Mouse (Mus musculus) cortical plate, adult 2 months (tissue): Measurements from ENCODE around the gene Ankrd13a. TPM values are rescaled to one million over a fixed set of nuclear protein-coding genes. Genes with fewer than 3 reads are reported as not detected.

Source experiments
- H3K27ac ChIP-seq: fragments of 200-500 bp; 2 replicates; pipeline ENCODE4 v1.5.1; 2012; ENCODE audit warnings: low read length, control low read depth, inconsistent platforms; ENCODE audit not compliant: insufficient read depth
- H3K4me1 ChIP-seq: fragments of 200-500 bp; 2 replicates; pipeline ENCODE4 v1.6.1; 2011; ENCODE audit warnings: low read length; ENCODE audit not compliant: control insufficient read depth, insufficient read depth
- H3K4me3 ChIP-seq: fragments of 200-500 bp; 2 replicates; pipeline ENCODE4 v1.5.1; 2011; ENCODE audit warnings: mild to moderate bottlenecking, low read length, control low read depth; ENCODE audit not compliant: insufficient read depth
- CTCF ChIP-seq: fragments of 200-500 bp; IDR thresholded peaks from 2 replicates; pipeline ENCODE4 v1.5.1; 2011; ENCODE audit warnings: mild to moderate bottlenecking, control low read depth, low read length; ENCODE audit not compliant: insufficient read depth; ENCODE audit errors: extremely low read depth
- POLR2A ChIP-seq: fragments of 200-500 bp; IDR thresholded peaks from 2 replicates; pipeline ENCODE4 v1.6.1; 2011; ENCODE audit warnings: mild to moderate bottlenecking, low read length, control low read depth; ENCODE audit not compliant: insufficient read depth; ENCODE audit errors: extremely low read depth
- polyA plus RNA-seq: library from polyadenylated mRNA; depleted of rRNA; stranded (reverse); fragments of >200 nt; gene quantifications from 2 replicates; pipeline ENCODE4 v1.2.3, GENCODE M21; 2012

The Ankrd13a gene
- polyA plus RNA-seq, 1 experiment = 38.5 TPM

DNA sequence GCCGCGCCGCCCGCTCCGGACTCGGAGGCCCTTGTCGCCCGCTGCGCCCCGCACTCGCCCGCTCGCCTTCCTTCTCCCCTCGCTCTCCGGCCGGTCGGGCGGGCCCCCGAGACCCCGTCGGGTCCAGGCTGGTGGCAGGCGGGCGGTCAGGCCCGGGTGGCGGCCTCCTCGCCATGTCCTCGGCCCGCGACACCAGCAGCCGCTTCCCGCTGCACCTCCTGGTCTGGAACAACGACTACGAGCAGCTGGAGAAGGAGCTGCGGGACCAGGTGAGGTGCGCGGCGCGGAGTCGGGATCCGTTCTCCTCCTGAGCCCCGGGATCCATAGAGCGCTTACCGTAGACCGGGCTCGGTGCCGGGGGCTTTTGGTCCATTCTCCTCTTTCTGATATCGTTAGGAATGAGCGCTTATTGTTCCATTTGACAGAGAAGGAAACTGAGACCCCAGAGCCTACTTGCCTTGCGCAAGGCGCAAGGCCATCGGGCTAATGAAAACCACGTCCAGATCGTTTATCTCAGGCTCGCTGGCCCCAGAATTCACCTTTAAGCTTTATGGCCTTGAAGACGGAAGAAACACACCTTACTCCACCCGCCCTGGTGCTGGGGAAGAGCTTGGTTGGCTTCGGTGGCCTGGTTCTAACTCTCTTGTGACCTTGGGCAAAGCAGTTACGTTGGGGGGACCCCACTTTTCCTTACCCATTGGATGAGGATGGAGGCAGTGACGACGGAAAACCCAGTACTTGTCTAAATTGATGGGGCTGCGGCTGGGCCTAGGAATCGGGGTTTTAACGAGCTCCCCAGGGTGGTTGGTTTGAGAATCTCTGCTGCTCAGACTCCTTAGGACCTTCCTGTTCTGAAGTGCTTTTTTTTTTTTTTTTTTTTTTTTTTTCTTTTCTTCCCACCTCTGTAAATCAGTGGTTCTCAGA is 841 bp downstream of the Ankrd13a start, which contains the start of gene Git2:
Git2 (minus strand) TSS at position 462 of the 924 bp plus-strand sequence.
- H3K27ac ChIP-seq = peak within 1 kb of the TSS; percentile 100
- TF ChIP-seq CTCF (no peak), POLR2A (no peak)
- H3K4me1 ChIP-seq = no peaks in the 10 kb centered on the region
- peak within 1 kb of the TSS; percentile 86 for H3K4me3 ChIP-seq

DNA sequence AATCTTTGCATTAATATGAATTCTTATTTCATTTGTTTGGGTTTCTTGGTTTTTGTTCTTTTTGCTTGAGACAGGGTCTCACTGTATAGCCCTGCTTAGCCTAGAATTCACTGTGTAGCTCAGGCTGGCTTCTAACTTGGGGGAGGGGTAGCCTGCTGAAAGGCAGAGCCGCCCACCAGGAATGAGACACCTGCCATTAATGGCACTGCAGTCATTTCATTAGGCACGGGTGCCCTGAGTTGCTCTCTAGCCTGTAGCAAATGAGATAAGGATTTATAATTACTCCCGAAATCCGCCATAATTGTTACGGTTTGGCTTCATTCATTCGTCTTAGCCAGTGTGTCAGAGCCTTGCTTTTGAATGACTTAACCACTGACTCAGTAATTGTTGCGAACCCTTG is 1.7 kb downstream of the Ankrd13a start:
- TF ChIP-seq POLR2A = no peak
- TF ChIP-seq CTCF = no peak

DNA sequence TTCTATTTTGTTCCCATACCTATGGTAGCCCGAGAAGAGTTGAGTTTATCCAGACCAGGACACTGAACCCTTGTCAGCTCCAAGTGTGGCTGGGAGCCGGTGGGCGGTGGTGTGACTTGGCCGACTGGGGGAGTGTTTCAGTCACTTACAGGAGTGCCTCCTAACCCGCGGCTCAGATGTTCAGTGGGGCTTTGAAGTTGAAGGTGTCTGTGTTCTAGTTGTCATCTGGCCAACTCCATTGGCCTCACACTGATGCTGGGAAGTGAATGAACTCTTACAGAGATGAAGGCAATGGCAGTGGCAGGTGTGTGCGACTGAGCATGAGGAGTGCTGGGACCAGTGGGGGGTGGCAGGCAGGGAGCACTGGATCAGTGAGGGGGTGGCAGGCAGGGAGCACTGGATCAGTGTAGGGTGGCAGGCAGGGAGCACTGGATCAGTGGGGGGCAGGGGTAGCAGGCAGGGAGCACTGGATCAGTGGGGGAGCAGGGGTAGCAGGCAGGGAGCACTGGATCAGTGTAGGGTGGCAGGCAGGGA is 5.5 kb downstream of the Ankrd13a start:
- H3K27ac ChIP-seq = no peak overlapping the region
- TF ChIP-seq POLR2A (no peak), CTCF (no peak)
- H3K4me1 ChIP-seq = peaks cover 6% of the 10 kb centered on the region
- H3K4me3 ChIP-seq = no peak overlapping the region

More for the DNA sequence above, 1.7 kb downstream of the Ankrd13a start:
- Histone ChIP-seq H3K4me1 (no peaks in the 10 kb centered on the region), H3K27ac (no peak overlapping the region), H3K4me3 (peak overlapping the region; percentile 86)

DNA sequence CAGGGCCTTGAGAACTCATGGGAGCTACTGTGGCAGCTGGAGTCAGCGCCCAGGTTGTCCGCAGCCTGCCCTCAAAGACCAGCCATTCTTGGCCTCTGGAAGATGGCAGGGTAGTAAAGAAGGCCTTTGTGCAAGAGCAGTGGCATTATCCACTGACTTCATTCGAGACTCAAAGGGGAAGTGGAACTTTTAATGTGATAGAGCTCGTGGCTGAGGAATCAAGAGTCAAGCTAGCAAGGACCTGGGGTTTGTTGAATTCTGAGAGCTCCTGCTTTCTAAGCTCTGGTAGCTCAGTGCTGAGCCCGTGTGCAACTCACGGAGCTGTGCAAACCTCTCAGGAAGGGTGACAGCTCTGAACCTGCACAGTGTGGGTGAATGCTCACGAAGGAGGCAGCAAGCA is 6.4 kb downstream of the Ankrd13a start:
- Histone ChIP-seq H3K4me1 (peaks cover 6% of the 10 kb centered on the region), H3K27ac (no peak overlapping the region), H3K4me3 (no peak overlapping the region)
- TF ChIP-seq CTCF (no peak), POLR2A (no peak)

DNA sequence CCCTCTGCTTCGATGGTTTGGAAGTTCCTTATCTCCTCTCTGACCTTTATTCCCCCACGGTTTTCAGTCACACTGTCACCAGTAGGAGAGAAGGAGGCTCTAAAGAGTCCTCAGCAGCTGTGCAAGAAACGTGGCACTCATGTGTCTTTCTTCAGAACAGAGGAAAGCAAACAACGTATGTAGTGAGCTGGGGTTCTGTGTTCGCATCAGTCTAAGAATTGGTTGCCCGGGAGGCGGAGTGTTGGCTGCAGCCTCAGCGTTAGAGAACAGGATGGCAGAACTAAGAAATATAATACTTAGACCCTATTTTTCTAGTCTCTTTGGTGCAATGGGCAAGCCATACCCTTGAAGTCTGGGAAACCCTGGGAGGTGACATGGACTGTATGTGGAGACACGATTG is 8.5 kb downstream of the Ankrd13a start:
- no peak overlapping the region for H3K27ac ChIP-seq
- no peak for TF ChIP-seq POLR2A
- no peak for TF ChIP-seq CTCF
- no peak overlapping the region for H3K4me3 ChIP-seq
- peaks cover 6% of the 10 kb centered on the region for H3K4me1 ChIP-seq

DNA sequence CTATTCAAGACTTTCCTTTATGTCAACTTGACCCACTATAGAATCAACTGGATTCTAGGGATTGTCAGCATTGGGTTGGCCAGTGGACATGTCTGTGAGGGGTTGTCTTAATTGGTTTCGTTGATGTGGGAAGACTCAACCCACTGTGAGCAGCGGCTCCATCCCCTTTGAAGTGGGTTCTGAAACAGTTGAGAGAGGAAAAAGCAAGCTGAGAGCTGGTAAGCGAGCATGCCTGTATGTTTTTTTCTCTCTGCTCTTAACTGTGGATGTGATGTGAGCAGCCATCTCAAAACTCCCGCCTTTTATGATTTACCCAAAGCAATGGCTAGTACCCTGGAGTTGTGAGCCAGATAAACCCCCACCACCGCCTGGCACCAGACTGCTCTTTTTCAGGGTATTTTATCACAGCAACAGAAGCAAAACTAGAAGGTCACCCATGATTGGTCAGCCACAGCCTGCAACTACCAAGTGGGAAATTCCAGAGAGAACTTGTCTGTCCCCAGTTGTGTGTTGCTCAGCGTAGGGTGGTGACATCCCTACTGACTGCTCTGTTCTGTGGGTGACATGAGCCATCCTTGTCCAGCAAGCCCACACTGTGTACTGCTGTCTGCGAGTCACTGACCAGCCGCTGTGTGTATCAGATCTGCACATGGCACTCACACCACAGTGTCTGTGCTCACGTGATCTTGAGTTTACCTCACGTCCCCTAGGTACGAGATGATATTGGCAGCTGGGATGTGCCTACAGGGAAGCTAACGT is 9.1 kb downstream of the Ankrd13a start:
- TF ChIP-seq CTCF (no peak), POLR2A (no peak)
- H3K4me1 ChIP-seq = peaks cover 6% of the 10 kb centered on the region
- peak overlapping the region; percentile 78; the same call in 1 of the 2 replicates for H3K27ac ChIP-seq
- H3K4me3 ChIP-seq = no peak overlapping the region

DNA sequence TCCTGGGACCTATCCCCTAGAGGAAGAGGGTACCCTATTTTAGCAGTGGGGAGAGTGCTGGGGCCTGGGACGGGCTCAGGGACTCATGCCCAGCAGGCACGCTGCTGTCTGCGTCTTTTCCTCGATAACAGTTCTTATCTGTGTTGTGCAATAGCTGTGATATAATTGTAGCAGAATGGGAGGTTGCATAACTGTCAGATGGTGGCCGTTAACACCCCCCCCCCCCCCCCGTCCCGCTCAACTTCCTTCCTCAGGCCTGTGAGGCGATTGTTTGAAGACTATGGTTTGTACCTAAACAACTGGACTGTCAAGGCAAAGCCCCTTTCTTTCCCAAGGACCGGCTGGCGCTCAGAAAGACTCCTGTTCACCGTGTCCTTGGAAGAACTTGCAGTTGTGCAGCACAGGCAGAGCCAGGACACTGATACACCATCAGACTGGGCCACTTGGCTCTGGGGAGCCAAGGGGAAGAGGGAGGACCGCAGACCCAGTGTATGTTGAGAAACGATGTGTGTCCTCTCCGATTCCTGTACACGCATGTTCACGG is 10.2 kb downstream of the Ankrd13a start:
- H3K27ac ChIP-seq = peak overlapping the region; percentile 81
- peaks cover 6% of the 10 kb centered on the region for H3K4me1 ChIP-seq
- TF ChIP-seq CTCF (no peak), POLR2A (no peak)
- no peak overlapping the region for H3K4me3 ChIP-seq

DNA sequence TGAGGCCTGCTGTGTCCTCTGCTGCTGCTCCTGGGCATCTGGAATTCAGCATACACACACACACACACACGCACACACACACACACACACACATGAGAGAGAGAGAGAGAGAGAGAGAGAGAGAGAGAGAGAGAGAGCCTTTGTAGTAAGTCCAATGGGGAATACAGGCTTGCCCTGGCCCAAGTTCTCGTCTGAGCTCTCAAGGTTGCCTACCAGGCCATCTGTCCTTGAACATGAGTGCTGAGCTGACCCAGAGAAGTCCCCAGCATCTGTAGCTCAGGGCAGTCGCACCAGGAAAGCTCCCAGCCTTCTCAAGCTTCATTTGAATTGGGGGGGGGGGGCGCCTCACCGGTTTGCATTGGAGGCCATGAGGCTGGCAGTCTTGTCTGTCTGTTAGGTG is 10.7 kb downstream of the Ankrd13a start:
- TF ChIP-seq POLR2A (no peak), CTCF (no peak)
- Histone ChIP-seq H3K4me3 (no peak overlapping the region), H3K27ac (peak overlapping the region; percentile 81), H3K4me1 (peaks cover 6% of the 10 kb centered on the region)

DNA sequence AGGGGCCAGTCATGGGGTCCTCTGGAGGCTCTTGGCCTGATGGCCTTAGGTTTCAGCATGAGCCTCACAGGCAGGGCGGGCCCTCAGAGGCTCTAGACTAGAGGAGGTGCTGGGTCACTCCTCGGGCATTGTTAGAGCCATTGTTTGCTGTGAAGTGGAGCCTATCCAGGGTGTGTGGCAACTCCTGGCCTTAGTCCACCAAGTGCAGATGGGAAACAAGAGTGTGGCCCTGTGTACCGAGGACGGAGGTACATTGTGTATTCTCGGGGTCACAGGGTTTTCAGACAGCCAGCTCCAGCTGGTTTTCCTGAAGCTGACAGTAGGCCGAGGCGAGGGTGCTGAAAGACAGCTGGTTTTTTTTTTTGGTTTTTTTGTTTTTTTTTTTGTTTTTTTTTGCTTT is 18.8 kb downstream of the Ankrd13a start:
- peaks cover 8% of the 10 kb centered on the region for H3K4me1 ChIP-seq
- TF ChIP-seq CTCF = no peak
- no peak for TF ChIP-seq POLR2A
- H3K27ac ChIP-seq = 0 out of 2 replicates have a peak overlapping the region, but pooled peaks have one; percentile 63
- H3K4me3 ChIP-seq = no peak overlapping the region

DNA sequence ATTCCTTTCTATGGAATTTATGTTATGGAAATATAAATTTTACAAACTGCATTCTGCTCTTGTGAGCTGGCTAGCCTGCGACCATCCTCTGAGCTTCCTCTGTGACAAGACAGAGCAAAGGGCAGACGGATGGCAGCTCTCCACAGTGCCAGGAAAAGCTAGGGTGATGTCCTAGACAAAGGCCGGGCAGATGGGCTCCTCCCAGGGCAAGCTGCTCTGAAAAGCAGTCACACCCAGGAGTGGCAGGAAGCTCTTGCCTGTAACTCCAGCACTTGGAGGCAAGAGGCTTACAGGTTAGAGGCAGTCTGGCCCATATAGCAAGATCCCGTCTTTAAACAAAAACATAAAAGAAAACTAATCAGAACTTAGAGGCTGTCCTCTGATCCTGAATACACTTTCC is 20.1 kb downstream of the Ankrd13a start:
- no peak for TF ChIP-seq POLR2A
- TF ChIP-seq CTCF = no peak
- Histone ChIP-seq H3K27ac (no peak overlapping the region), H3K4me1 (peaks cover 8% of the 10 kb centered on the region), H3K4me3 (no peak overlapping the region)
